Mouse (Mus musculus) liver, postnatal 0 days (tissue): Measurements from ENCODE around the gene U2surp.

ENCODE experiments used
- CTCF ChIP-seq: sonication (generic); IDR thresholded peaks from 2 replicates; pipeline ENCODE4 v1.5.1; 2016; ENCODE audit warnings: antibody characterized with exemption, low read depth
- EP300 ChIP-seq: IDR thresholded peaks from 2 replicates; pipeline ENCODE4 v1.6.1; 2016; ENCODE audit warnings: antibody characterized with exemption, low read depth, mild to moderate bottlenecking

DNA sequence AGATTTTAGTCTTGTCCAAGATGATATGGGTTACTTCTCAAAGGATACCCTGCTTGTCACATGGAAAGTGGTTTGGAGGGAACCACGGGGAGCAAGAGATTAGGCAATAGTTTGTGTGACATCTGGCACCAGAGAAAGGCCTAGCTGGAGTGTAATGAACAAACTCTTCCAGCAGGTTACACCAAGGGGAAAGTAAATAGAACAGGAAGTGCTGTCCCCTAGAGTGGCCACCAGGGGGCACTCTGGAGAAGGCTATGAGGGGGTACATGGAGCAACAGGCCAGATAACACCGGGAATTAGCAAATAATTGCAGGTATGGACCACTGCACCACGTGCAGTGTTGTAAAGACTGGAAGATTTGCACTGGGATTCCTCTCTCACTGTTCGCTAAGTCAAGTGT, 28.7 kb upstream of the U2surp start:
- TF ChIP-seq CTCF, result peak; percentile 98
- TF ChIP-seq EP300, result peak; percentile 51; the same call in 1 of the 2 replicates
